Comparison of ENCODE assay signal across 22 mouse cellular contexts in the genomic region with DNA sequence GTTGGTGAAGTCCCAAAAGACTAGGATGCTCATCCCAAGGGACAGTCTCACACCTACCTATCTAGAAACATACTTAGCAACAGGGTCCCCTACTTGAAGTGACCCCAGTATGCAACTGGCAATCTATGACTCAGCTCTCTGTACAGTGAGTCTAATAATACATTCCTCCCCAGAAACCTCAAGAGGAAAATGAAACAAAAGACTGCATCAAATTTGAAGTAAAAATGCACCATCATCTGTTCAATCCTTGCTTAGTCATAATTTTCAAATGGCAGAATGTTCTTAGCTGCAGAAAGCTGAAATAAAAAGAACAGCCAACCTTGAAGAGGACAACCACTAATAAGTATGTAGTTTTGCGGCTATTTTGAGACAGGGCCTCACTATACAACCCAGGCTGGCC. TPM values are rescaled to one million over a fixed set of nuclear protein-coding genes. Genes with fewer than 3 reads are reported as not detected.
A peak's percentile ranks its signal among the peaks of the same experiment; 100 is the strongest.
DNase-seq lines count a peak whose midpoint lies in the region; ATAC-seq and TF ChIP-seq lines count a peak whose summit lies in the region.
"Had no signal": no experiment of that assay in that cellular context is flagged by ENCODE, and none has a peak within 500 bp of the region (broad histone marks: within the 10 kb centered on the region; RNA-seq: fewer than 3 reads in every experiment).

No protein-coding gene starts in this region.

- no peak overlapping the region for H3K4me2 ChIP-seq in heart, postnatal 0 days (ENCODE audit: low read depth, low read length)
- H3K4me2 ChIP-seq: forebrain, embryonic 15.5 days; intestine, embryonic 15.5 days; lung, embryonic 15.5 days; midbrain, embryonic 15.5 days had no signal

- TF ChIP-seq EP300 in heart, postnatal 0 days (IDR thresholded peaks at IDR 0.05; ENCODE audit: low read depth): no peak

- TF ChIP-seq CTCF in heart, postnatal 0 days (IDR thresholded peaks at IDR 0.05; ENCODE audit: low read depth): no peak

- peaks cover 19% of the 10 kb centered on the region for H3K4me1 ChIP-seq in heart, postnatal 0 days (ENCODE audit: control insufficient read depth, insufficient read depth)
- H3K4me1 ChIP-seq: hindbrain, embryonic 10.5 days; intestine, embryonic 15.5 days; lung, embryonic 15.5 days had no signal

- no peak for ATAC-seq in heart, postnatal 0 days (ENCODE audit: insufficient read depth, low read depth)
- peak; percentile 32; the same call in 1 of the 2 replicates for ATAC-seq in common myeloid progenitor, adult 5-6 weeks (replicated peaks; ENCODE audit: low read depth, poor library complexity, severe bottlenecking)
- ATAC-seq: forebrain, embryonic 15.5 days; hindbrain, embryonic 16.5 days; intestine, embryonic 15.5 days; midbrain, embryonic 15.5 days had no signal

- H3K27me3 ChIP-seq in heart, postnatal 0 days (ENCODE audit: control insufficient read depth, insufficient read depth, low read length): no peaks in the 10 kb centered on the region
- H3K27me3 ChIP-seq: forebrain, embryonic 15.5 days; intestine, embryonic 15.5 days; lung, embryonic 15.5 days; midbrain, embryonic 15.5 days had no signal

- H3K9me3 ChIP-seq in heart, postnatal 0 days (replicated peaks; ENCODE audit: control insufficient read depth, low read length): no peaks in the 10 kb centered on the region
- H3K9me3 ChIP-seq: forebrain, embryonic 15.5 days; hindbrain, embryonic 10.5 days; intestine, embryonic 15.5 days; lung, embryonic 15.5 days; midbrain, embryonic 15.5 days had no signal

- H3K4me3 ChIP-seq in heart, postnatal 0 days (ENCODE audit: low read depth, low read length): no peak overlapping the region
- H3K4me3 ChIP-seq: forebrain, embryonic 15.5 days; hindbrain, embryonic 10.5 days; intestine, embryonic 15.5 days; lung, embryonic 15.5 days; midbrain, embryonic 15.5 days had no signal

- H3K27ac ChIP-seq in heart, postnatal 0 days (ENCODE audit: low read depth): peak overlapping the region; percentile 32; the same call in 1 of the 2 replicates
- H3K27ac ChIP-seq: forebrain, embryonic 15.5 days; hindbrain, embryonic 10.5 days; intestine, embryonic 15.5 days; liver, embryonic 14.5 days; lung, embryonic 15.5 days; midbrain, embryonic 15.5 days had no signal

- DNase-seq in heart, postnatal 0 days (ENCODE audit: low spot score): no peak
- no peak for DNase-seq in heart, postnatal 10 days
- DNase-seq in 3134 (ENCODE audit: extremely low read depth, insufficient read length, low spot score) (peak; percentile 11), A20 (ENCODE audit: low read depth, low spot score) (peak; percentile 80)
- DNase-seq in cerebellum, adult 9-11 months: no peak
- DNase-seq in right cerebral cortex, postnatal 14 days: no peak
- DNase-seq: adrenal gland, postnatal 10 days; cerebellum, adult 2 months; cerebellum, postnatal 36 days; gastrocnemius, postnatal 14 days; heart, adult 18-20 months; kidney, adult 8-10 months; kidney, postnatal 14 days; lung, postnatal 36 days had no signal

- no peaks in the 10 kb centered on the region for H3K36me3 ChIP-seq in heart, postnatal 0 days (replicated peaks; ENCODE audit: control insufficient read depth, insufficient read depth, low read length)
- H3K36me3 ChIP-seq: forebrain, embryonic 15.5 days; intestine, embryonic 15.5 days; lung, embryonic 15.5 days; midbrain, embryonic 15.5 days had no signal

- H3K9ac ChIP-seq in heart, postnatal 0 days (replicated peaks; ENCODE audit: low read depth, low read length): no peak overlapping the region
- H3K9ac ChIP-seq: forebrain, embryonic 15.5 days; intestine, embryonic 15.5 days; liver, embryonic 14.5 days; lung, embryonic 15.5 days; midbrain, embryonic 15.5 days had no signal

- intact Hi-C loops in heart, postnatal 10 days (cut with DNase I): loop anchor here (5.0 kb wide), 1 partner anchor 42 kb away; a partner anchor contains a TSS

- 65% methylated on average over 1 of the region's 1 CpGs for WGBS in heart, postnatal 0 days

RNA-seq across cellular contexts. Expression of a gene that starts 44.1 kb away (rescaled TPM):
- 57.5 and 67.6 TPM in 2 replicates for total RNA-seq in heart, postnatal 0 days (2014; rRNA removed; ENCODE audit: low replicate concordance)
- 9.7 and 10.0 TPM in 2 replicates for polyA plus RNA-seq in heart, postnatal 0 days (2015; fragmentation: Nextera tagmentation; extraction: Ambion mirVana)
- total RNA-seq in heart, postnatal 10 days (2021): 10 to 100 TPM; 52.5 to 62.2 TPM
- 13.9 and 15.9 TPM in 2 replicates for total RNA-seq in common myeloid progenitor, adult 5-6 weeks (2017)

Comparison
In these comparisons a context has a peak if more than half of its experiments do, and no peak if none do; other contexts are left out.
1. DNase-seq: peak in 3134 (single experiment) and A20 (single experiment); none in heart, postnatal 0 days (single experiment), heart, postnatal 10 days (0 of 2), cerebellum, adult 9-11 months (single experiment) and right cerebral cortex, postnatal 14 days (single experiment).